Mouse (Mus musculus) CH12.LX (cell line): ENCODE measurements around the gene Dscam. TPM values are rescaled to one million over a fixed set of nuclear protein-coding genes. Genes with fewer than 3 reads are reported as not detected.

ENCODE experiments used
- DNase-seq: peaks from one replicate; pipeline ENCODE4 v3.0.0-alpha.2; 2013; ENCODE audit errors: extremely low read depth
- H3K27ac ChIP-seq: 2 replicates; pipeline ENCODE4 v1.5.1; 2012; ENCODE audit warnings: low read depth, mild to moderate bottlenecking, control low read depth, moderate library complexity; ENCODE audit not compliant: insufficient read depth
- H3K27me3 ChIP-seq: replicated peaks from 2 replicates; pipeline ENCODE3; 2012; ENCODE audit warnings: inconsistent platforms
- H3K36me3 ChIP-seq, 2 experiments: replicated peaks in 1 of 2; 2 replicates each; pipeline versions ENCODE3 to v1.6.1; 2012; ENCODE audit warnings: inconsistent platforms in 1 of 2, low read length in 1 of 2, mild to moderate bottlenecking in 1 of 2, mixed read lengths in 1 of 2, moderate library complexity in 1 of 2; ENCODE audit not compliant: control insufficient read depth in 1 of 2, insufficient read depth in 1 of 2
- H3K4me1 ChIP-seq, 2 experiments: 2 replicates each; pipeline ENCODE4 v1.6.1; 2012; ENCODE audit warnings: inconsistent platforms in 1 of 2, moderate library complexity in 1 of 2; ENCODE audit not compliant: insufficient read depth in 2 of 2, control insufficient read depth in 1 of 2
- H3K4me2 ChIP-seq: 2 replicates; pipeline ENCODE4 v1.6.1; 2012; ENCODE audit warnings: low read depth, mild to moderate bottlenecking, control low read depth; ENCODE audit not compliant: poor library complexity, insufficient read depth, severe bottlenecking
- H3K4me3 ChIP-seq, 3 experiments: fragments of 150-350 bp in 1 of 3; sonication (generic) in 1 of 3; replicated peaks in 1 of 3; 2 replicates each; pipeline versions ENCODE3 to v1.5.1; 2011 to 2012; ENCODE audit warnings: low read depth in 2 of 3, low read length in 2 of 3, mild to moderate bottlenecking in 2 of 3, moderate library complexity in 2 of 3, control low read depth in 1 of 3, improper control_type of control experiment in 1 of 3, inconsistent platforms in 1 of 3, mixed read lengths in 1 of 3; ENCODE audit not compliant: poor library complexity in 1 of 3
- H3K79me2 ChIP-seq: replicated peaks from 2 replicates; pipeline ENCODE4 v1.6.1; 2012; ENCODE audit warnings: mild to moderate bottlenecking, moderate library complexity; ENCODE audit not compliant: control insufficient read depth, poor library complexity, insufficient read depth, severe bottlenecking; ENCODE audit errors: extremely low read depth
- H3K9ac ChIP-seq: 2 replicates; pipeline ENCODE4 v1.6.1; 2012; ENCODE audit warnings: low read depth, mild to moderate bottlenecking, control low read depth, moderate library complexity; ENCODE audit not compliant: insufficient read depth
- H3K9me3 ChIP-seq: replicated peaks from 2 replicates; pipeline ENCODE3; 2012; ENCODE audit warnings: low read length, inconsistent platforms, mixed read lengths
- E2F4 ChIP-seq: IDR thresholded peaks from 2 replicates; pipeline ENCODE4 v1.6.1; 2011; ENCODE audit warnings: low read depth, low read length, improper control_type of control experiment; ENCODE audit not compliant: insufficient replicate concordance
- ETS1 ChIP-seq: conservative IDR thresholded peaks from 2 replicates; pipeline ENCODE4 v1.6.1; 2012; ENCODE audit warnings: low read depth, mild to moderate bottlenecking, inconsistent platforms, low read length, improper control_type of control experiment, moderate library complexity
- HCFC1 ChIP-seq: IDR thresholded peaks from 2 replicates; pipeline ENCODE4 v1.6.1; 2012; ENCODE audit warnings: low read depth, mild to moderate bottlenecking, inconsistent platforms, low read length, improper control_type of control experiment
- IRF4 ChIP-seq: IDR thresholded peaks from 2 replicates; pipeline ENCODE4 v1.6.1; 2014; ENCODE audit warnings: low read depth, mild to moderate bottlenecking, inconsistent platforms, low read length, improper control_type of control experiment
- JUN ChIP-seq: IDR thresholded peaks from 2 replicates; pipeline ENCODE4 v1.6.1; 2011; ENCODE audit warnings: low read depth, mild to moderate bottlenecking, low read length, improper control_type of control experiment, moderate library complexity; ENCODE audit not compliant: insufficient read depth
- JUND ChIP-seq: conservative IDR thresholded peaks from 2 replicates; pipeline ENCODE4 v1.6.1; 2011; ENCODE audit warnings: low read depth, low read length, improper control_type of control experiment
- MAFK ChIP-seq: IDR thresholded peaks from 2 replicates; pipeline ENCODE4 v1.6.1; 2011; ENCODE audit warnings: low read length, improper control_type of control experiment; ENCODE audit not compliant: insufficient replicate concordance
- MAX ChIP-seq: IDR thresholded peaks from 2 replicates; pipeline ENCODE4 v1.6.1; 2011; ENCODE audit warnings: low read length, improper control_type of control experiment
- MAZ ChIP-seq: IDR thresholded peaks from 2 replicates; pipeline ENCODE4 v1.6.1; 2012; ENCODE audit warnings: low read depth, mild to moderate bottlenecking, inconsistent platforms, low read length, improper control_type of control experiment, moderate library complexity
- MXI1 ChIP-seq: IDR thresholded peaks from 2 replicates; pipeline ENCODE4 v1.6.1; 2011; ENCODE audit warnings: mild to moderate bottlenecking, low read depth, low read length, improper control_type of control experiment
- RAD21 ChIP-seq: IDR thresholded peaks from 2 replicates; pipeline ENCODE4 v1.6.1; 2011; ENCODE audit warnings: low read depth, mild to moderate bottlenecking, low read length, improper control_type of control experiment, moderate library complexity
- SMC3 ChIP-seq: IDR thresholded peaks from 2 replicates; pipeline ENCODE4 v1.6.1; 2011; ENCODE audit warnings: low read depth, low read length, improper control_type of control experiment
- TBP ChIP-seq: conservative IDR thresholded peaks from 2 replicates; pipeline ENCODE4 v1.6.1; 2011; ENCODE audit warnings: low read depth, low read length, improper control_type of control experiment
- USF2 ChIP-seq: conservative IDR thresholded peaks from 2 replicates; pipeline ENCODE4 v1.6.1; 2011; ENCODE audit warnings: low read depth, low read length, improper control_type of control experiment
- ZKSCAN1 ChIP-seq: IDR thresholded peaks from 2 replicates; pipeline ENCODE4 v1.6.1; 2012; ENCODE audit warnings: low read depth, inconsistent platforms, low read length, improper control_type of control experiment, borderline replicate concordance
- dilution Hi-C: fragments of 300-500 bp; cut with MboI; formaldehyde crosslinking; loops from 2 replicates; pipeline ENCODE4 v1.14.3; 2020; ENCODE audit warnings: low sequenced_read_pairs; ENCODE audit not compliant: extremely low pct_unique_long_range_greater_than_20kb, extremely low pct_ligation_motif_present
- in situ Hi-C: fragments of 300-500 bp; cut with MboI; formaldehyde crosslinking; loops from 3 replicates; pipeline ENCODE4 v1.14.3; 2019; ENCODE audit warnings: low sequenced_read_pairs, low pct_ligation_motif_present, low pct_unique_long_range_greater_than_20kb, mixed read lengths
- polyA plus RNA-seq: library from polyadenylated mRNA; unstranded; fragments of >175 nt; gene quantifications from 2 replicates; pipeline ENCODE4 v1.2.1, GENCODE M21; 2012; ENCODE audit warnings: low read depth; ENCODE audit not compliant: insufficient read length
- total RNA-seq, 2 experiments: library from RNA; depleted of rRNA; stranded (reverse); fragments of 300-350 nt in 1 of 2; fragments of >200 nt in 1 of 2; gene quantifications; 2 replicates each; pipeline ENCODE4 v1.2.3; 2012 to 2014

Gene Dscam
- total and polyA plus RNA-seq, 3 experiments = under 0.01 to 0.39 (median 0.12) TPM

- Histone ChIP-seq H3K4me1 (peaks cover 2 to 14% of the 10 kb centered on the region in 2 experiments; a peak in 2 of 4 replicates), H3K9ac (no peak overlapping the region), H3K4me3 (no peak overlapping the region), H3K27ac (no peak overlapping the region), H3K4me2 (no peak overlapping the region), H3K79me2 (no peaks in the 10 kb centered on the region), H3K36me3 (no peaks in the 10 kb centered on the region), H3K9me3 (no peaks in the 10 kb centered on the region), H3K27me3 (no peaks in the 10 kb centered on the region)
- dilution Hi-C loops (no loop called here), in situ Hi-C loops (no loop called here)
- no peak for TF ChIP-seq USF2
- TF ChIP-seq MXI1 = no peak
- TF ChIP-seq SMC3 = no peak
- TF ChIP-seq MAZ = no peak
- DNase-seq = no peak
These were observed 297.8 kb downstream of the Dscam start for GRCm38 (mm10) chr16:96872799-96873198.

- H3K4me2 ChIP-seq = no peak overlapping the region
- dilution Hi-C loops (no loop called here), in situ Hi-C loops (no loop called here)
- no peak overlapping the region for H3K27ac ChIP-seq
- TF ChIP-seq JUND (no peak), E2F4 (no peak), RAD21 (no peak), SMC3 (no peak), MAFK (no peak), JUN (no peak), ZKSCAN1 (no peak), MAX (no peak), IRF4 (no peak), MAZ (no peak), HCFC1 (no peak), TBP (no peak), ETS1 (no peak)
- no peak overlapping the region for H3K4me3 ChIP-seq
- H3K79me2 ChIP-seq = no peaks in the 10 kb centered on the region
- H3K36me3 ChIP-seq = no peaks in the 10 kb centered on the region
- no peak for DNase-seq
- H3K27me3 ChIP-seq = no peaks in the 10 kb centered on the region
- no peak overlapping the region for H3K9ac ChIP-seq
- H3K9me3 ChIP-seq = no peaks in the 10 kb centered on the region
- H3K4me1 ChIP-seq = peaks cover 0 to 9% of the 10 kb centered on the region in 2 experiments; a peak in 2 of 4 replicates
These were observed 313.0 kb downstream of the Dscam start for GRCm38 (mm10) chr16:96857571-96857970.
